Mouse (Mus musculus): ENCODE results near the gene Pcx.

DNA sequence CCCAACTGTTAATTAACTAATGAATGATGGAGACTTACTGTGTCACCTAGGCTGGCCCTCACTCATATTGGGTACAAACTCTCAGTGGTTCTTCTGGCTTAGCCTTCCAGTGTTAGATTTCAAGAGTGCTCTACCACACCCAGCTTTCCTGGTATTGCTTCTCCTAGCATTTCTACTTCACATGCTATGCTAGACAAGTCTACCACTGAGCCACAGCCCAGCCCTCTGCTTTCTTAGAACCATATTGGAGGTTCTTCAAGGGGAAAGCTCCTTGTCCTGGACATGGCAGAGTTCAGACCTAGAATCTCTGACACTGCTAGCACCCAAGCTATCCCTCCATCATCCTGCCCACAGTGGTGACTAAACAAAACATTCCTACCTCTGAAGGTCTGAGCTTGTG, 44.0 kb downstream of the Pcx start:
- TF ChIP-seq CTCF (conservative IDR thresholded peaks at IDR 0.05; ENCODE audit: insufficient read depth, insufficient read length, low read depth, low read length) (no peak), POLR2A (IDR thresholded peaks at IDR 0.05; ENCODE audit: low read depth, low read length) (no peak)

All from kidney, adult 2 months (tissue).